Mouse (Mus musculus) embryo, embryonic 11 days (tissue): ENCODE results near the gene Olfr659.

Experiments used
- DNase-seq: peaks from one replicate; pipeline ENCODE4 v3.0.0-alpha.2; 2015

Gene Olfr659

DNA sequence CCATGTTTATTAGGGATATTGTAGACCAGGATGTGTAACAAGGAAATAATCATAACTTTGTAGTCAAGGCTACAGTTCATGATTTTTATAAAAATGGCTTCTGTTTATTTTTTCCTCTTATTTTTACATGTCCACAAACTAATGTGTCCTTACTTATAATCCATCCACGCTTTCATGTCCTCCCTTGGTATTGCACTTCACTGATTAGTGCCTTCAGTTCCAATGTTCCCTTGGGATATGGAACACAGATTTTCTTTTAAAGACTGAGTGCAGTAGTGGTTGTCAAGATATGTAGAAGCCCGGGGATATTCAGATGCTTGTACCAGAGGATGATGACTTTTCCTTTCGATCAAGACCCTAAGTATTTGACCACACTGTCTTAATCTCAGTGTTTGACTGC, at the start of gene Olfr659:
Gene Olfr659 (plus strand): TSS at position 301 of the 400 bp plus-strand sequence.
- no peak for DNase-seq

DNA sequence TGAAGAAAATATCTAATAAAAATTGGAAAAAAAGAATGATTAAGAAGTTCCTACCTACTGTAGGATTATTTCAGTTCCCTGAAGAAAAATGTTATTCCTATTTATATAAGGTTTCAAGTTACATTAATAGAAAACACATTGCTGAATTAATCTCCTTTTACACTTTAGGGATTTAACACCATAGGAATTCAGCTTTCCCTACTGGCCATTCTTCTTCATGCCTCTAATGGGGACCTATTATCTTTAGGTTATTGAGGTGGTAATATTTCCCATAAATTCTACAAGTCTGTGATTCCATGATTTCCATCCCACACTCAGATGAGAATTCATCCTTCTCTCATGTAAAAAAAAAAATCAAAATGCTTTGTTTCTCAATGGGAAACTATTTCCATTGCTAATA, 42.1 kb upstream of the Olfr659 start, which contains the start of gene Olfr657:
Gene Olfr657 (plus strand): TSS at position 301 of the 400 bp plus-strand sequence.
- DNase-seq: no peak

DNA sequence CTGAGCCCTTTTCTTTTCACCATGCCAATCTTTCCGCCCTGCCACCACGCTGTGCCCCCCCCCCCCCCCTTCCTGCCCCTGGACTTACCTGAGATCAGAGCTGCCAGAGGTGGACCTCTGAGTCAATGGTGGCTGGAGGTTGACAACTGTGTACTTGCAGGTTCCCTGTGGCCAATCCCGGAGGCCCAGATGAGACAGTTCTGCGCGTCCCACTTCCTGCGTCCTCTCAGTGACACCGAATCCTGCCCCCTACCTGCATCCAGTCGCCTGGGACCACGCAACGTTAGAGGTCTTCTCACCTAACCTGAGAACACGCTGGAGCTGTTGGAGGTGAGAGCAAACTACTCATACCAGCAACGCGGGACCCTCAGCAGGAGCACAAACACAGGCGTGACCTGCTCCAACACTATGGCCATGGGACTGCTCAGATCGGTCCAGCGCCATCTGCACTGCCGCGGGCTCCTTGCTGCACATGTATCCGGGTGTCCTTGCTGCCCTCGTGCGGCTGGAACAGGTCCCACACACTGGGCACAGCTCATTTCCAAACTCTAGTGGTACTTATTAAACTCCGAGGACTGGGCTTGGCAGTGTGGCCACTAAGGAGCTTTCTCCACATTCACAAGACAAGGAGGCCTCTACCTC, 19.6 kb upstream of the Olfr659 start, which contains the start of gene Olfr658:
Gene Olfr658 (minus strand): TSS at position 465 of the 642 bp plus-strand sequence.
- DNase-seq: peak; percentile 73

DNA sequence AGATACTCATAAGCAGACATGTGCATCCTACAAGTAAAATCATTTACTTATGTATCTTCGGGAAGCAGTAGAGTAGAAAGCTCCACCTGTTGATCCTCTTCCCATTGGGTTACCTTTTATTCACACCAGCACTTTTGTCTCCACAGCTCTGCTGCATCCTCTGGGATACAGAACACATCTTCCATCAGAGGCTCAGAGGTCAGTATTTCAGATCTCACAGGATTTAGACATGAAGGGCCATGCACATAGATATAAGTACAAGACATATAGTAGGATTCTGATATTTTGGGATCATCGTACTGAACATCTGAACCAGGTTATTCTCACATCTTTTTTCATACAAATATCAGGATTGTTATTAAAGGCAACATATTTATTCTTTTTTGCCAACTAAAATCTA, 19.6 kb downstream of the Olfr659 start, which contains the start of gene Olfr661:
Gene Olfr661 (plus strand): TSS at position 301 of the 400 bp plus-strand sequence.
- no peak for DNase-seq
